Mouse (Mus musculus): ENCODE data around the gene Atp7a.

Gene Atp7a

DNA sequence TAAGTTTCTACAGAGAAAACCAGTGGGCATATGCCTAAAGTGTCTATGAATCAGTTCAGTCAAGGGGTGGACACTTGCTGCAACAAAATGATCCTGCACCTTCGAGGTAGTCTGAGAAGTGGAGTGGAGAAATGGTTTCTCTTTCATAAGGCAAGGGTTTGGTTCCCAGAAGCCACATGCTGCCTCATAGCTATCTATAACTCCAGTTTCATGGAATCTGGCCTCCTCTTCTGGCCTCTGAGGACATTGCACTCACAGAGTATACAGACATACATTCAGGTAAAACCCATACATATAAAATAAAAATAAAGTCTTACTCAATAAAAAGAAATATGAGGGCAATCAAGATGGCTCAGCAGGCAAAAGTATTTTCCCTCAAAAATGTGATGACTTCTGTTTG lies 138.0 kb downstream of the Atp7a start:
- peak; percentile 18 for DNase-seq (ENCODE audit: extremely low read depth, insufficient read length, low spot score)

DNA sequence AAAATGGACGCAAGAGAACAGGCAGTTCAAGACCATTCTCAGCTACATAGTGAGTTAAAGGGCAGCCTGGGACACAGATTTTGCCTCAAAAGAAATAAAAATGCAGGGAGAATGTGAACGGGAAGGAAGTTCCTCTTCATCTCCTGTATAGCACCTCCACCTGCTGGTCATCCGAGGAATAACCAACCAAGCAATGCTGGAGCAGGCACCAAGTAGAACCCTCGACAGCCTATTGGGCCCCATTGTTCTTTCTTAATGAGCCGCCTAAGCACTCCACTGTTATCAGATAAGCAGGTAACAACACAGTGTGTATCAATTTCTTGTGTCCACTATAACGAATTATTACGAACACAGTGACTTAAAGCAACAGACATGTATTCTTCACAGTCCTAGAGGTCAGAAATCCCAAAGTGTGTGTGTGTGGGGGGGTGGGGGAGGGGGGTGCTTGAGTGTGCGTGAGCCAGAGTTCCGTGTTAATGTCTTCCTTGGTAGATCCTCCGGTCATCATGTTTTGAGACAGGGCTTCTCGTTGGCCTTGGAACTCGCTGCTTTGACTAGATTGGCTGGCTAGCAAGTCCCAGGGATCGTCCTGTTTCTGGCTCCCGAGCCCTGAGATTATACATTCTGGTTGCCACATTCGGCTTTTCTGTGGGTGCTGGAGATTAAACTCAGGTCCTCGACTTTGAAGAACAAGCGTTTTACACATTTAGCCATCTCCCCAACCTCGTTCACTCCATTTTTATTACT lies 144.2 kb downstream of the Atp7a start:
- DNase-seq (ENCODE audit: extremely low read depth, insufficient read length, low spot score), result peak; percentile 53

DNA sequence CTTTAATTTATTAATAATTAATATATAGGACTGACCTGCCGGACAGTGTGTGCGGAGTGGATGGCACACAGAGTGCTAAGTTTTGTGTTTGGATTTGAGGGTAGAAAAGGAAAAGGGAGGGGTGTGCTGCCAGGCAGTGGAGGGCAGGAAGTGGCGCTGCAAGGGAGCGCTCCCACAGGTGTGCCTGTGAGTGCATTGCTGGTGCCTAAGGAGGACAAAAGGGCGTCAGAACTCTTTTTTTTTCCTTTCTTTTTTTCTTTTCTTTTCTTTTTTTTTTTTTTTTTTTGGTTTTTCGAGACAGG lies 144.7 kb downstream of the Atp7a start:
- DNase-seq (ENCODE audit: extremely low read depth, insufficient read length, low spot score), result no peak

Data from 3134 (cell line).